26 mouse cellular contexts compared by ENCODE assay signal in the genomic region with DNA sequence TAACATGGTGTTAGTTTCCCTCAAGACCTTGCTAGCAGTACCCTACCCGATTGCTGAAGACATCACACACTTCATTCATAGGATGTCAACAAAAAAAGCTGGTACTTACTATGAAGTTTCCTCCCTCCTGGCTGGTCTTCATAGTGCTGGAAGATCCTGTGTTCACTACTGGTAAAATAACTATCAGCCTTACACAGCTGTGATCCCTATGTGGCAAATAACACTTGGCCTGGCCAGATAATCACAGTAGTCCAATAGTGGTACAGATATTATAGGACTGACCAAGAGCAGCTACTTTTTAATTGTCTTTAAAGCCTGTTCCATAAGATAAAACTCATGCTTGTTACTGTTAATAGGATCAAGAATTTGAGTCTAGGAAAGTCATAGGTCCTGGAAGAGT. TPM values are rescaled to one million over a fixed set of nuclear protein-coding genes. Genes with fewer than 3 reads are reported as not detected.
DNase-seq lines count a peak whose midpoint lies in the region; ATAC-seq lines count a peak whose summit lies in the region.
"Had no signal": no experiment of that assay in that cellular context is flagged by ENCODE, and none has a peak within 500 bp of the region (broad histone marks: within the 10 kb centered on the region; RNA-seq: fewer than 3 reads in every experiment).

No protein-coding gene starts in this region.

- no peaks in the 10 kb centered on the region for H3K36me3 ChIP-seq in liver, embryonic 12.5 days
- H3K36me3 ChIP-seq in liver, embryonic 15.5 days (replicated peaks) = no peaks in the 10 kb centered on the region
- no peaks in the 10 kb centered on the region for H3K36me3 ChIP-seq in kidney, embryonic 14.5 days (ENCODE audit: control insufficient read depth, insufficient read depth, low read length)
- H3K36me3 ChIP-seq in neural tube, embryonic 15.5 days = no peaks in the 10 kb centered on the region
- H3K36me3 ChIP-seq: embryonic facial prominence, embryonic 12.5 days; embryonic facial prominence, embryonic 15.5 days; hindbrain, embryonic 12.5 days; hindbrain, embryonic 15.5 days had no signal

- no peak overlapping the region for H3K9ac ChIP-seq in liver, embryonic 12.5 days
- H3K9ac ChIP-seq in liver, embryonic 15.5 days = no peak overlapping the region
- H3K9ac ChIP-seq in kidney, embryonic 14.5 days (ENCODE audit: low read depth, low read length) = no peak overlapping the region
- H3K9ac ChIP-seq in neural tube, embryonic 15.5 days (replicated peaks) = no peak overlapping the region
- H3K9ac ChIP-seq: embryonic facial prominence, embryonic 12.5 days; embryonic facial prominence, embryonic 15.5 days; forebrain, embryonic 13.5 days; hindbrain, embryonic 12.5 days; hindbrain, embryonic 15.5 days had no signal

- H3K4me3 ChIP-seq in liver, embryonic 12.5 days = no peak overlapping the region
- no peak overlapping the region for H3K4me3 ChIP-seq in liver, embryonic 15.5 days (replicated peaks)
- H3K4me3 ChIP-seq in kidney, embryonic 14.5 days (ENCODE audit: low read length) = no peak overlapping the region
- no peak overlapping the region for H3K4me3 ChIP-seq in neural tube, embryonic 15.5 days (replicated peaks)
- H3K4me3 ChIP-seq: embryonic facial prominence, embryonic 12.5 days; embryonic facial prominence, embryonic 15.5 days; erythroblast, embryonic 14.5 days; forebrain, embryonic 13.5 days; gastrocnemius, adult 2 months; hindbrain, embryonic 12.5 days; hindbrain, embryonic 15.5 days had no signal

- no peak overlapping the region for H3K4me2 ChIP-seq in liver, embryonic 12.5 days
- H3K4me2 ChIP-seq in liver, embryonic 15.5 days = no peak overlapping the region
- H3K4me2 ChIP-seq in kidney, embryonic 14.5 days (replicated peaks; ENCODE audit: low read depth, low read length) = no peak overlapping the region
- H3K4me2 ChIP-seq in neural tube, embryonic 15.5 days = no peak overlapping the region
- H3K4me2 ChIP-seq: embryonic facial prominence, embryonic 12.5 days; embryonic facial prominence, embryonic 15.5 days; forebrain, embryonic 13.5 days; heart, embryonic 11.5 days; hindbrain, embryonic 12.5 days; hindbrain, embryonic 15.5 days had no signal

- H3K27me3 ChIP-seq in liver, embryonic 12.5 days (replicated peaks) = no peaks in the 10 kb centered on the region
- H3K27me3 ChIP-seq in liver, embryonic 15.5 days = no peaks in the 10 kb centered on the region
- no peaks in the 10 kb centered on the region for H3K27me3 ChIP-seq in kidney, embryonic 14.5 days (ENCODE audit: control insufficient read depth, insufficient read depth, low read length)
- no peaks in the 10 kb centered on the region for H3K27me3 ChIP-seq in neural tube, embryonic 15.5 days (replicated peaks)
- H3K27me3 ChIP-seq: embryonic facial prominence, embryonic 12.5 days; embryonic facial prominence, embryonic 15.5 days; forebrain, embryonic 13.5 days; hindbrain, embryonic 12.5 days; hindbrain, embryonic 15.5 days had no signal

- no peak overlapping the region for H3K27ac ChIP-seq in liver, embryonic 12.5 days
- no peak overlapping the region for H3K27ac ChIP-seq in liver, embryonic 15.5 days (replicated peaks)
- H3K27ac ChIP-seq in kidney, embryonic 14.5 days (ENCODE audit: low read depth, low read length) = no peak overlapping the region
- H3K27ac ChIP-seq in neural tube, embryonic 15.5 days (replicated peaks) = no peak overlapping the region
- H3K27ac ChIP-seq: embryonic facial prominence, embryonic 12.5 days; embryonic facial prominence, embryonic 15.5 days; forebrain, embryonic 13.5 days; gastrocnemius, adult 2 months; hindbrain, embryonic 12.5 days; hindbrain, embryonic 15.5 days had no signal

- 0 out of 2 replicates have a peak, but pooled peaks have one; percentile 45 for ATAC-seq in common myeloid progenitor, adult 5-6 weeks (replicated peaks; ENCODE audit: low read depth, poor library complexity, severe bottlenecking)
- peak; percentile 82 for ATAC-seq in liver, embryonic 12.5 days
- peak; percentile 66 for ATAC-seq in liver, embryonic 15.5 days (ENCODE audit: insufficient read depth)
- ATAC-seq in megakaryocyte progenitor cell, adult 5-6 weeks (replicated peaks; ENCODE audit: poor library complexity) = peak; percentile 44
- ATAC-seq in kidney, embryonic 14.5 days (ENCODE audit: low FRiP score, low TSS enrichment) = no peak
- ATAC-seq in neural tube, embryonic 15.5 days (ENCODE audit: low FRiP score) = no peak
- ATAC-seq: activated CD4-positive, CD25-positive, alpha-beta regulatory T cell, adult 4 months; CD4-positive, CD25-positive, alpha-beta regulatory T cell, adult 4 months; forebrain, embryonic 13.5 days; forebrain, embryonic 16.5 days had no signal

- no peaks in the 10 kb centered on the region for H3K9me3 ChIP-seq in liver, embryonic 12.5 days (replicated peaks)
- no peaks in the 10 kb centered on the region for H3K9me3 ChIP-seq in liver, embryonic 15.5 days (replicated peaks)
- no peaks in the 10 kb centered on the region for H3K9me3 ChIP-seq in kidney, embryonic 14.5 days (ENCODE audit: control insufficient read depth, low read length)
- no peaks in the 10 kb centered on the region for H3K9me3 ChIP-seq in neural tube, embryonic 15.5 days (replicated peaks)
- H3K9me3 ChIP-seq: embryonic facial prominence, embryonic 12.5 days; embryonic facial prominence, embryonic 15.5 days; forebrain, embryonic 13.5 days; hindbrain, embryonic 12.5 days; hindbrain, embryonic 15.5 days had no signal

- DNase-seq in adrenal gland, adult 18-20 months (ENCODE audit: low spot score in 2 of 2) = no peak
- DNase-seq in adrenal gland, postnatal 10 days = no peak
- DNase-seq: adrenal gland, postnatal 14 days; cerebellum, adult 11-12 months; cerebellum, adult 8-10 months; cerebellum, postnatal 10 days; cerebellum, postnatal 36 days; gastrocnemius, adult 2 months; gastrocnemius, postnatal 14 days; heart, adult 11 months had no signal

- 70% methylated on average over 1 of the region's 1 CpGs for WGBS in liver, embryonic 12.5 days (ENCODE audit: insufficient replicate concordance)
- WGBS in liver, embryonic 15.5 days (ENCODE audit: insufficient replicate concordance) = 57% methylated on average over 1 of the region's 1 CpGs
- 84% methylated on average over 1 of the region's 1 CpGs for WGBS in kidney, embryonic 14.5 days
- WGBS in neural tube, embryonic 15.5 days = 90% methylated on average over 1 of the region's 1 CpGs

- peaks cover 8% of the 10 kb centered on the region for H3K4me1 ChIP-seq in liver, embryonic 12.5 days
- no peaks in the 10 kb centered on the region; the same call in 1 of the 2 replicates for H3K4me1 ChIP-seq in liver, embryonic 15.5 days (replicated peaks)
- no peaks in the 10 kb centered on the region for H3K4me1 ChIP-seq in kidney, embryonic 14.5 days (ENCODE audit: control insufficient read depth, insufficient read depth, low read length)
- no peaks in the 10 kb centered on the region for H3K4me1 ChIP-seq in neural tube, embryonic 15.5 days
- H3K4me1 ChIP-seq: embryonic facial prominence, embryonic 12.5 days; embryonic facial prominence, embryonic 15.5 days; forebrain, embryonic 13.5 days; hindbrain, embryonic 12.5 days; hindbrain, embryonic 15.5 days had no signal

RNA-seq across cellular contexts. Expression of gene Plcb1, which starts 52.3 kb away (rescaled TPM):
- total RNA-seq in common myeloid progenitor, adult 5-6 weeks (2017) = 2.2 and 3.8 TPM in 2 replicates
- 4.4 and 4.9 TPM in 2 replicates for polyA plus RNA-seq in liver, embryonic 12.5 days (2016; fragmentation: Nextera tagmentation; extraction: Ambion mirVana)
- 3.3 and 5.3 TPM in 2 replicates for polyA plus RNA-seq in liver, embryonic 15.5 days (2015; fragmentation: Nextera tagmentation; extraction: Ambion mirVana)
- total RNA-seq in megakaryocyte progenitor cell, adult 5-6 weeks (2015) = 4.9 and 6.5 TPM in 2 replicates
- 3.3 and 5.2 TPM in 2 replicates for total RNA-seq in megakaryocyte progenitor cell, adult 5-6 weeks (2017)
- total RNA-seq in adrenal gland, adult 18-20 months (2021) = 10 to 100 TPM; 51.4 to 88.0 TPM
- total RNA-seq in adrenal gland, postnatal 10 days (2021) = 10 to 100 TPM; 34.0 to 46.4 TPM
- polyA plus RNA-seq in kidney, embryonic 14.5 days (2014; fragmentation: Nextera tagmentation; extraction: Ambion mirVana) = 34.5 and 34.6 TPM in 2 replicates
- 69.0 and 81.5 TPM in 2 replicates for polyA plus RNA-seq in neural tube, embryonic 15.5 days (2015; fragmentation: Nextera tagmentation; extraction: Ambion mirVana)
- polyA plus RNA-seq: activated CD4-positive, CD25-positive, alpha-beta regulatory T cell, adult 4 months; CD4-positive, CD25-positive, alpha-beta regulatory T cell, adult 4 months; erythroblast, embryonic 14.5 days had no signal

Comparison
In these comparisons a context has a peak if more than half of its experiments do, and no peak if none do; other contexts are left out.
1. ATAC-seq: peak in common myeloid progenitor, adult 5-6 weeks (single experiment), liver, embryonic 12.5 days (single experiment), liver, embryonic 15.5 days (single experiment) and megakaryocyte progenitor cell, adult 5-6 weeks (single experiment); none in kidney, embryonic 14.5 days (single experiment) and neural tube, embryonic 15.5 days (single experiment).